Mouse (Mus musculus): ENCODE measurements around the gene Zdhhc22. TPM values are rescaled to one million over a fixed set of nuclear protein-coding genes. Genes with fewer than 3 reads are reported as not detected.

Gene Zdhhc22
- polyA plus RNA-seq, 1 experiment from 2014 or later = not detected

- ATAC-seq (replicated peaks; ENCODE audit: insufficient number of reproducible peaks, low FRiP score, low TSS enrichment) = no peak
- H3K9me3 ChIP-seq (replicated peaks; ENCODE audit: control insufficient read depth, low read length) = no peaks in the 10 kb centered on the region
- H3K4me2 ChIP-seq = no peak overlapping the region
- H3K4me3 ChIP-seq (ENCODE audit: low read depth, low read length) = no peak overlapping the region
- H3K9ac ChIP-seq (ENCODE audit: low read depth, low read length) = no peak overlapping the region
- H3K4me1 ChIP-seq (ENCODE audit: control insufficient read depth, insufficient read depth, low read length) = peaks cover 8% of the 10 kb centered on the region
- H3K36me3 ChIP-seq (ENCODE audit: control insufficient read depth, insufficient read depth, low read length) = no peaks in the 10 kb centered on the region
- no peak overlapping the region for H3K27ac ChIP-seq (ENCODE audit: low read depth, low read length)
- H3K27me3 ChIP-seq (ENCODE audit: control insufficient read depth, insufficient read depth, low read length) = peaks cover 72% of the 10 kb centered on the region
- 40% methylated on average over 2 of the region's 2 CpGs for WGBS (ENCODE audit: insufficient replicate concordance)
Measured at GRCm38 (mm10) chr12:86990755-86991110, 503 bp upstream of the Zdhhc22 start.

DNA sequence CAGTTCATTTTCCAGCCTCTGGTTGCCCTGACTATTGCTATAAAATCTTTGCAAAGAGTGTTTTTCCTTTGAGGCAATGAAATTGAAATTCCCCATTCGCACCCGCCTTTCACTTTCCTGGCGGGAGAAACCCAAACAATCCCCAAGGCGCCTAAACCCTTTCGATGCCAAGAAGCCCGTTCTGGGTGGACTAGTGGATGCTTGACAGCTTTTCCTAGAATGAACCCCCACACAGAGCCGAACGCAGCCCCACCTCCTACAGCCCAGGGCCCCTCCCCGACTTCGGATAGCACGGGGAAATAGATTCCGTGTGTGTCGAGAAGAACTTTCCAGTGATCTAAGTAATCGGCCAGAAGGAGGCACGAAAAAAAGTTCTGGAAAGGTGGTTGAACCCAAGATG, 852 bp downstream of the Zdhhc22 start:
- Histone ChIP-seq H3K27me3 (ENCODE audit: control insufficient read depth, insufficient read depth, low read length) (peaks cover 81% of the 10 kb centered on the region), H3K36me3 (ENCODE audit: control insufficient read depth, insufficient read depth, low read length) (no peaks in the 10 kb centered on the region), H3K4me1 (ENCODE audit: control insufficient read depth, insufficient read depth, low read length) (peaks cover 8% of the 10 kb centered on the region), H3K27ac (ENCODE audit: low read depth, low read length) (no peak overlapping the region), H3K4me3 (ENCODE audit: low read depth, low read length) (no peak overlapping the region), H3K9me3 (replicated peaks; ENCODE audit: control insufficient read depth, low read length) (no peaks in the 10 kb centered on the region), H3K4me2 (no peak overlapping the region), H3K9ac (ENCODE audit: low read depth, low read length) (no peak overlapping the region)
- 7% methylated on average over 15 of the region's 15 CpGs for WGBS (ENCODE audit: insufficient replicate concordance)
- ATAC-seq (replicated peaks; ENCODE audit: insufficient number of reproducible peaks, low FRiP score, low TSS enrichment) = no peak

GRCm38 (mm10) chr12:86988227-86988626, 2.0 kb downstream of the Zdhhc22 start:
- no peaks in the 10 kb centered on the region for H3K9me3 ChIP-seq (replicated peaks; ENCODE audit: control insufficient read depth, low read length)
- H3K27ac ChIP-seq (ENCODE audit: low read depth, low read length) = no peak overlapping the region
- no peak overlapping the region for H3K4me3 ChIP-seq (ENCODE audit: low read depth, low read length)
- H3K4me2 ChIP-seq = no peak overlapping the region
- peaks cover 89% of the 10 kb centered on the region for H3K27me3 ChIP-seq (ENCODE audit: control insufficient read depth, insufficient read depth, low read length)
- WGBS (ENCODE audit: insufficient replicate concordance) = 38% methylated on average over 16 of the region's 16 CpGs
- H3K9ac ChIP-seq (ENCODE audit: low read depth, low read length) = no peak overlapping the region
- ATAC-seq (replicated peaks; ENCODE audit: insufficient number of reproducible peaks, low FRiP score, low TSS enrichment) = no peak
- H3K4me1 ChIP-seq (ENCODE audit: control insufficient read depth, insufficient read depth, low read length) = peaks cover 8% of the 10 kb centered on the region
- H3K36me3 ChIP-seq (ENCODE audit: control insufficient read depth, insufficient read depth, low read length) = no peaks in the 10 kb centered on the region

DNA sequence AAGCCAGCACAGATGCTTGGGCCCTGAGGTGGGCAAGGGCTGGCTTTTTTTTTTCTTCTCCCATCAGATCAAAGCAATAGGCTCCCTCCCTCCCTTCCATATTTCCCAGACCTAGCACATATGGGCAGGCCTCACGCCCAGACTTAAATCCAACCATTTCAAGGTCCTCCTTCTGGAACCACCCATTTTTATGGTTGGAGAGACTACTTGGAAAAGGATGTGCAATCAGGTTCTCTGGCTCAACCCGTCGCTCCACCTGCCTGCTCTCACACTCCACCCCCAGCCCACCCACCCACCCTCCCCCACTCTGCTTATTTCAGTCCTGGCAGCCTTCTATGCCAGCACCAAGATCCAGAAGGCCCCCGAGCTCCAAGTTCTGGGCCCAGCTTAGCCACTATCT, 3.7 kb downstream of the Zdhhc22 start:
- no peaks in the 10 kb centered on the region for H3K36me3 ChIP-seq (ENCODE audit: control insufficient read depth, insufficient read depth, low read length)
- no peak for ATAC-seq (replicated peaks; ENCODE audit: insufficient number of reproducible peaks, low FRiP score, low TSS enrichment)
- no peak overlapping the region for H3K27ac ChIP-seq (ENCODE audit: low read depth, low read length)
- peaks cover 8% of the 10 kb centered on the region for H3K4me1 ChIP-seq (ENCODE audit: control insufficient read depth, insufficient read depth, low read length)
- WGBS (ENCODE audit: insufficient replicate concordance) = 71% methylated on average over 4 of the region's 4 CpGs
- peaks cover 92% of the 10 kb centered on the region for H3K27me3 ChIP-seq (ENCODE audit: control insufficient read depth, insufficient read depth, low read length)
- no peaks in the 10 kb centered on the region for H3K9me3 ChIP-seq (replicated peaks; ENCODE audit: control insufficient read depth, low read length)
- no peak overlapping the region for H3K4me2 ChIP-seq
- no peak overlapping the region for H3K9ac ChIP-seq (ENCODE audit: low read depth, low read length)
- no peak overlapping the region for H3K4me3 ChIP-seq (ENCODE audit: low read depth, low read length)

DNA sequence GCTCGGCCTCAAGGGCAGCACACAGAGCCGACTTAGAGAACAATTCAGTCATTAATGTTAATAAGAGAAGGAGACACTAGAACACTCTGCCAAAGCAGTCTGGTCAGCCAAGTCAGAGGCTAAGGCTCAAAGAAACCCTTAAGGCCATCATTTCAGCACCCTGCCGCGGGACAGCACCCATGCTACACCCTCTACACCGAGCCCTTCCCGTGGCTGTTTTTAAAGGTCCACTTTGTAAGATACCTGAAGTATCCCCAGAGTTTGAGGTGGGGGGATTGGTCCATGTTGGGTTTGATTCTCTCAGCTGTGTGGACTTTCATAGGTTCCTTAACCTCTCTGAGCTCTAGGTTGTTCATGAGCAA, 6.1 kb downstream of the Zdhhc22 start:
- Histone ChIP-seq H3K4me3 (ENCODE audit: low read depth, low read length) (no peak overlapping the region), H3K36me3 (ENCODE audit: control insufficient read depth, insufficient read depth, low read length) (no peaks in the 10 kb centered on the region), H3K27ac (ENCODE audit: low read depth, low read length) (no peak overlapping the region), H3K9me3 (replicated peaks; ENCODE audit: control insufficient read depth, low read length) (no peaks in the 10 kb centered on the region), H3K9ac (ENCODE audit: low read depth, low read length) (no peak overlapping the region), H3K4me1 (ENCODE audit: control insufficient read depth, insufficient read depth, low read length) (no peaks in the 10 kb centered on the region), H3K27me3 (ENCODE audit: control insufficient read depth, insufficient read depth, low read length) (peaks cover 81% of the 10 kb centered on the region), H3K4me2 (no peak overlapping the region)
- 4% methylated on average over 6 of the region's 6 CpGs for WGBS (ENCODE audit: insufficient replicate concordance)
- ATAC-seq (replicated peaks; ENCODE audit: insufficient number of reproducible peaks, low FRiP score, low TSS enrichment) = no peak

DNA sequence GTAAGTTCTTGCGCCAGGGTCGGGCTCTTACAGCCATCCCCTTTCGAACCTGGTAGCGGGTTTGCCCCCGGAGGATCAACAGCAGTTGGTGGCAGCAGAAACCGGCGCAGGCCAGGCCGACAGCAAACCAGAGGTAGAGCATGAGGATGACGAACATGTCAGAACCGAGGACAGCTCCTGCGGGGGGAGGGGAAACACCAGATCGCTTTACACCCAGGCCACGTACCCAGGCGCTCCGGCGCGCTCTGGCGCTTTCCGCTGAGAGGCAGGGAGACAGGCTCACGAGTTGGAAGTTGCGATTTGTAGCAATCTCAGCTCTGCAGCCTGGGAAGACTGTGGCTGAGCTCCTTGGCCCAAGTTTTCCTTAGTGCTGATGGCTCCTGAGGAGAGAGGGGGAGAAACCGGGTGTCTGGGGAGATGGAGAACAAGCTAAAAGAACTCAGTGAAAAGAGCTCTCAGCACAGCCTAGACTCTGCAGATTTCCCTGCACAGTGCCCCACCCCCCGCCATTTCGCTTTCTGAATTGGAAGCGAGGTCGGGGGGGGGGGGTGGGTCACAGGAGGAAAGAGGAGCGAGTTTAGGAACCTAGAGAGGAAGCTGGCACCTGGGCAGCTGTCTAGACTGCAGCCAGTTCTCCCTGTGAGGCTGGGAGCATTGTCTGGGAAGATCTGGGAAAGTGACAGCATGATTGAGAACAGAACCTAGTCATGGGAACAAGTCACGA, 6.6 kb downstream of the Zdhhc22 start:
- Histone ChIP-seq H3K4me1 (ENCODE audit: control insufficient read depth, insufficient read depth, low read length) (no peaks in the 10 kb centered on the region), H3K9ac (ENCODE audit: low read depth, low read length) (no peak overlapping the region), H3K9me3 (replicated peaks; ENCODE audit: control insufficient read depth, low read length) (no peaks in the 10 kb centered on the region), H3K4me2 (peak overlapping the region; percentile 40), H3K4me3 (ENCODE audit: low read depth, low read length) (no peak overlapping the region), H3K27me3 (ENCODE audit: control insufficient read depth, insufficient read depth, low read length) (peaks cover 79% of the 10 kb centered on the region), H3K36me3 (ENCODE audit: control insufficient read depth, insufficient read depth, low read length) (no peaks in the 10 kb centered on the region), H3K27ac (ENCODE audit: low read depth, low read length) (no peak overlapping the region)
- ATAC-seq (replicated peaks; ENCODE audit: insufficient number of reproducible peaks, low FRiP score, low TSS enrichment) = no peak
- WGBS (ENCODE audit: insufficient replicate concordance) = 3% methylated on average over 27 of the region's 28 CpGs

DNA sequence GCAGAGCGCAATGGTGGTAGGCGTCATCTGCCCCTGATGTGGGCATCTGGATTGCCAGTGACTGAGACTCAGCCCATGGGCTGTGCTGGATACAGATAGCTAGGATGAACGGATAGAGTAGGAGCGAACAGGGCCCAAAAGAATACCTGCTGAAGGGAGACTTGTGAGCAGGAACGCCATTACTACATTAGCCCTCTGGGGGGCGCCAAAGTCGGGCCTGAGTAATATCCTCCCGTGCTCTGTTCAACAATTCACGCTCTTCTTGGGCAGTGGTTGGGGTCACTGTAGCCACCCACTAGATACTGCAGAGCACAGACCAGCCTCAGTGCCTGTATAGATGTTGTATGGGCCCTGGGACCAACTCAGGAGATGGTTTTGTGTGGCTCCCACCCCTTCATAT, 9.1 kb downstream of the Zdhhc22 start:
- Histone ChIP-seq H3K27me3 (ENCODE audit: control insufficient read depth, insufficient read depth, low read length) (peaks cover 62% of the 10 kb centered on the region), H3K4me2 (no peak overlapping the region), H3K36me3 (ENCODE audit: control insufficient read depth, insufficient read depth, low read length) (no peaks in the 10 kb centered on the region), H3K9me3 (replicated peaks; ENCODE audit: control insufficient read depth, low read length) (no peaks in the 10 kb centered on the region), H3K9ac (ENCODE audit: low read depth, low read length) (no peak overlapping the region), H3K27ac (ENCODE audit: low read depth, low read length) (no peak overlapping the region), H3K4me1 (ENCODE audit: control insufficient read depth, insufficient read depth, low read length) (no peaks in the 10 kb centered on the region), H3K4me3 (ENCODE audit: low read depth, low read length) (no peak overlapping the region)
- ATAC-seq (replicated peaks; ENCODE audit: insufficient number of reproducible peaks, low FRiP score, low TSS enrichment) = no peak
- 22% methylated on average over 9 of the region's 9 CpGs for WGBS (ENCODE audit: insufficient replicate concordance)

DNA sequence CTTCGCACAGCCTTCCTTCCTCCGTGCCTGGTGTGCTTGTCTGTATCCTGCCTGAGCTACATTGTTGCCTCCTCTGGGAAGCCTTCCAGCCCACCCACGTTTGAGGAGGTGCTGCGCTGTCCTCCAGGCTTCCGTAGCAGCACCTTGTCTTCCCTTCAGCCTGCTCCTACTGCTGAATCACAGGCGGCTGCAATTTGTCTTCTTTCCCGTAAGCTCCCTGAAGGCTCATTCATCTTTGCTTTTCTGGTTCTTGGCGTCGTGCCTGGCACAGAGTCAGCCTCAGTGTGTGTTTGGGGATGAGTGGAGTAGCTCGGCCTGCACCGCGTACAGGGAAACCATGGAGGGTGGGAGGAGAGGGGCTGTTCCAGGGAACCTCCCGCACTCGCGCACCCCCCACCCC, 12.4 kb downstream of the Zdhhc22 start:
- ATAC-seq (replicated peaks; ENCODE audit: insufficient number of reproducible peaks, low FRiP score, low TSS enrichment) = no peak
- Histone ChIP-seq H3K27ac (ENCODE audit: low read depth, low read length) (no peak overlapping the region), H3K4me3 (ENCODE audit: low read depth, low read length) (no peak overlapping the region), H3K9me3 (replicated peaks; ENCODE audit: control insufficient read depth, low read length) (no peaks in the 10 kb centered on the region), H3K4me2 (no peak overlapping the region), H3K9ac (ENCODE audit: low read depth, low read length) (no peak overlapping the region), H3K27me3 (ENCODE audit: control insufficient read depth, insufficient read depth, low read length) (peaks cover 34% of the 10 kb centered on the region), H3K4me1 (ENCODE audit: control insufficient read depth, insufficient read depth, low read length) (peaks cover 21% of the 10 kb centered on the region), H3K36me3 (ENCODE audit: control insufficient read depth, insufficient read depth, low read length) (no peaks in the 10 kb centered on the region)
- 24% methylated on average over 15 of the region's 15 CpGs for WGBS (ENCODE audit: insufficient replicate concordance)

DNA sequence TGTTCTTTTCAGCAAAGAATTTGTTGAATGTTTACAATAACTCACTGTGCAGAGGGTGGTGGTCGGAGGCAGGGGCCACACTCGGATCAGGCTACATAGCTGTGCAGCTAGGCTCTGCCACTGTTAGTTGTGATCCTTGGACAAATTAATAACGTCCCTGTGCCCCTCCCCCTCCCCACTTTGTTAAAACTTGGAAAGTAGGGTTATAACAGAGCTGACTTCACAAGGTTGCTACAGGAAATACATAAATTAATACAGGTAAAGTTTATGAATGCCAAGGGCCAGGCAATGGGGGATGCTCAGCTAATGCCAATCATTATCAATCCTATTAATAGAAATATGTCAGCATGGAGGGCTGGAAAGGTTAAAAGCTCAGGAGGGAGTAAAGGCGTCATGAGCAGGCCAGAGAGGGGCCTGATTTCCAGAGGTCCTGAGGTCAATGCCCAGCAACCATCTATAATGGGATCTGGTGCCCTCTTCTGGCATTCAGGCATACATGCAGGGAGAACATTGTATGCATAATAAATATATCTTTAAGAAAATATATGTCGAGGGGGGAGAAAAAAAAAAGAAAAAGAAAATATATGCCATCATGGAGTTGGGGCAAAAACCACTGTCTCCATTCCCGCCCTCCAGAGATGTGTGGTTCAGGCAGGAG, 13.6 kb downstream of the Zdhhc22 start:
- no peaks in the 10 kb centered on the region for H3K36me3 ChIP-seq (ENCODE audit: control insufficient read depth, insufficient read depth, low read length)
- 54% methylated on average over 6 of the region's 6 CpGs for WGBS (ENCODE audit: insufficient replicate concordance)
- no peak overlapping the region for H3K9ac ChIP-seq (ENCODE audit: low read depth, low read length)
- H3K4me1 ChIP-seq (ENCODE audit: control insufficient read depth, insufficient read depth, low read length) = peaks cover 23% of the 10 kb centered on the region
- no peak overlapping the region for H3K27ac ChIP-seq (ENCODE audit: low read depth, low read length)
- no peak overlapping the region for H3K4me3 ChIP-seq (ENCODE audit: low read depth, low read length)
- no peaks in the 10 kb centered on the region for H3K9me3 ChIP-seq (replicated peaks; ENCODE audit: control insufficient read depth, low read length)
- H3K27me3 ChIP-seq (ENCODE audit: control insufficient read depth, insufficient read depth, low read length) = peaks cover 24% of the 10 kb centered on the region
- ATAC-seq (replicated peaks; ENCODE audit: insufficient number of reproducible peaks, low FRiP score, low TSS enrichment) = no peak
- no peak overlapping the region for H3K4me2 ChIP-seq

All from heart, embryonic 11.5 days (tissue).